Mouse (Mus musculus) v-Abl transformed pro-B cells (cell line): Measurements from ENCODE around the gene Esp22.
"Not testable (repeated sequence)": the region's sequence is repeated elsewhere in the genome, so short reads cannot be mapped to it uniquely, and the experiment has no call there.

Source experiments
- in situ Hi-C, 2 experiments: fragments of 400-800 bp; cut with MboI; formaldehyde crosslinking; loops; one replicate each; pipeline ENCODE4 v1.15.1; 2025; ENCODE audit not compliant: unreplicated experiment in 2 of 2

Gene Esp22

GRCm38 (mm10) chr17:39095034-39095433 lies at the start of gene Esp22:
TSS of gene Esp22 (plus strand) at chr17:39095334.
- in situ Hi-C loops, result no loop called here

- in situ Hi-C loops, result no loop called here
These were observed 31.5 kb upstream of the Esp22 start for GRCm38 (mm10) chr17:39063641-39064040.

GRCm38 (mm10) chr17:39076937-39077336 lies 18.2 kb upstream of the Esp22 start, which contains the start of gene Esp23:
TSS of gene Esp23 (minus strand) at chr17:39077037.
- in situ Hi-C loops, result no loop called here

GRCm38 (mm10) chr17:39107126-39107525 lies 12.0 kb downstream of the Esp22 start:
- in situ Hi-C loops, result not testable (repeated sequence)

DNA sequence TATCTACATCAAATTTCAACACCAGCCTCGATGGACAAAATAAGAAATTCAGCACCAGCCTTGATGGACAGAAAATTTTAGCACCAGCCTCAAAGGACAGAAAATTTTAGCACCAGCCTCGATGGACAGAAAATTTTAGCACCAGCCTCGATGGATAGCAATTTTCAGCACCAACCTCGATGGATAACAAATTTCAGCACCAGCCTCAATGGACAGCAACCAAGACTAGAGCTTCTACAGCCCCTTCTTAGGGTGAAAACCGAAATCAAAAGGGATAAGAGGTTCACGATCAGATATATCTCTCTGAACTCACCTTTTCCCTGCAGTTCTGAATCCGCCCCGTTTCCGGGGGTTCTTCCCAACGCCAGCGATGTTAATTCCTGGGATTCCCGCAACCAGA lies 34.0 kb downstream of the Esp22 start:
- in situ Hi-C loops, result not testable (repeated sequence)
